Comparison of ENCODE assay signal across 16 mouse cellular contexts in genomic region chr2:172726701-172727100, GRCm38 (mm10).
DNase-seq lines count a peak whose midpoint lies in the region; ATAC-seq and TF ChIP-seq lines count a peak whose summit lies in the region.
"Had no signal": no experiment of that assay in that cellular context is flagged by ENCODE, and none has a peak within 500 bp of the region (broad histone marks: within the 10 kb centered on the region; RNA-seq: fewer than 3 reads in every experiment).

No protein-coding gene starts in this region.

- 0 out of 2 replicates have a peak overlapping the region, but pooled peaks have one; percentile 15 for H3K9ac ChIP-seq in hindbrain, embryonic 11.5 days (ENCODE audit: low read depth, low read length)
- no peak overlapping the region for H3K9ac ChIP-seq in hindbrain, embryonic 16.5 days (ENCODE audit: low read depth, low read length)
- no peak overlapping the region for H3K9ac ChIP-seq in stomach, embryonic 15.5 days
- no peak overlapping the region for H3K9ac ChIP-seq in stomach, postnatal 0 days (ENCODE audit: low read length)
- H3K9ac ChIP-seq: hindbrain, embryonic 15.5 days; limb, embryonic 15.5 days had no signal

- intact Hi-C loops in gastrocnemius, postnatal 36 days (cut with DNase I), result no loop called here

- TF ChIP-seq EP300 in stomach, postnatal 0 days (optimal IDR thresholded peaks at IDR 0.05), result no peak

- H3K4me3 ChIP-seq in hindbrain, embryonic 11.5 days (ENCODE audit: low read depth, low read length), result no peak overlapping the region
- H3K4me3 ChIP-seq in hindbrain, embryonic 16.5 days (ENCODE audit: low read length), result no peak overlapping the region
- no peak overlapping the region; the same call in 1 of the 2 replicates for H3K4me3 ChIP-seq in stomach, embryonic 15.5 days (replicated peaks)
- H3K4me3 ChIP-seq in stomach, postnatal 0 days (ENCODE audit: low read depth, low read length), result no peak overlapping the region
- H3K4me3 ChIP-seq: hindbrain, embryonic 15.5 days; limb, embryonic 15.5 days had no signal

- H3K36me3 ChIP-seq in hindbrain, embryonic 11.5 days (ENCODE audit: control insufficient read depth, insufficient read depth, low read length), result no peaks in the 10 kb centered on the region
- H3K36me3 ChIP-seq in hindbrain, embryonic 16.5 days (ENCODE audit: control insufficient read depth, insufficient read depth, low read length), result no peaks in the 10 kb centered on the region
- H3K36me3 ChIP-seq in stomach, embryonic 15.5 days, result no peaks in the 10 kb centered on the region
- H3K36me3 ChIP-seq in stomach, postnatal 0 days (ENCODE audit: control insufficient read depth, insufficient read depth, low read length), result no peaks in the 10 kb centered on the region
- H3K36me3 ChIP-seq: hindbrain, embryonic 15.5 days; limb, embryonic 15.5 days had no signal

- 3% methylated on average over 13 of the region's 13 CpGs for WGBS in hindbrain, embryonic 11.5 days
- 5% methylated on average over 13 of the region's 13 CpGs for WGBS in hindbrain, embryonic 16.5 days
- 6% methylated on average over 13 of the region's 13 CpGs for WGBS in stomach, embryonic 15.5 days
- WGBS in stomach, postnatal 0 days, result 10% methylated on average over 13 of the region's 13 CpGs

- H3K4me1 ChIP-seq in hindbrain, embryonic 11.5 days (replicated peaks; ENCODE audit: control insufficient read depth, insufficient read depth, low read length), result peaks cover 11% of the 10 kb centered on the region; the same call in 1 of the 2 replicates
- H3K4me1 ChIP-seq in hindbrain, embryonic 16.5 days (ENCODE audit: control insufficient read depth, insufficient read depth, low read depth, low read length), result peaks cover 9% of the 10 kb centered on the region
- peaks cover 13% of the 10 kb centered on the region for H3K4me1 ChIP-seq in stomach, embryonic 15.5 days
- 0 out of 2 replicates have a peak, but pooled peaks cover under 1% of the 10 kb centered on the region for H3K4me1 ChIP-seq in stomach, postnatal 0 days (replicated peaks; ENCODE audit: control insufficient read depth, insufficient read depth)

- H3K9me3 ChIP-seq in hindbrain, embryonic 11.5 days (ENCODE audit: control insufficient read depth, low read length), result no peaks in the 10 kb centered on the region
- no peaks in the 10 kb centered on the region for H3K9me3 ChIP-seq in hindbrain, embryonic 16.5 days (ENCODE audit: control insufficient read depth, low read length)
- H3K9me3 ChIP-seq in stomach, embryonic 15.5 days, result no peaks in the 10 kb centered on the region
- H3K9me3 ChIP-seq in stomach, postnatal 0 days (ENCODE audit: control insufficient read depth, low read length), result no peaks in the 10 kb centered on the region
- H3K9me3 ChIP-seq: hindbrain, embryonic 15.5 days; limb, embryonic 15.5 days had no signal

- peaks cover 74% of the 10 kb centered on the region for H3K27me3 ChIP-seq in hindbrain, embryonic 11.5 days (ENCODE audit: control insufficient read depth, insufficient read depth, low read length)
- H3K27me3 ChIP-seq in hindbrain, embryonic 16.5 days (replicated peaks; ENCODE audit: control insufficient read depth, insufficient read depth, low read length), result peaks cover 50% of the 10 kb centered on the region
- peaks cover 49% of the 10 kb centered on the region for H3K27me3 ChIP-seq in stomach, embryonic 15.5 days (replicated peaks)
- peaks cover 6% of the 10 kb centered on the region; the same call in 1 of the 2 replicates for H3K27me3 ChIP-seq in stomach, postnatal 0 days (ENCODE audit: control insufficient read depth, insufficient read depth, low read length)

- H3K27ac ChIP-seq in hindbrain, embryonic 11.5 days (ENCODE audit: low read depth, low read length), result no peak overlapping the region
- no peak overlapping the region for H3K27ac ChIP-seq in hindbrain, embryonic 16.5 days (ENCODE audit: low read depth, low read length)
- no peak overlapping the region for H3K27ac ChIP-seq in stomach, embryonic 15.5 days
- H3K27ac ChIP-seq in stomach, postnatal 0 days (replicated peaks), result no peak overlapping the region
- H3K27ac ChIP-seq: hindbrain, embryonic 15.5 days; limb, embryonic 15.5 days had no signal

- peak overlapping the region; percentile 25; the same call in 1 of the 2 replicates for H3K4me2 ChIP-seq in hindbrain, embryonic 11.5 days (replicated peaks; ENCODE audit: low read depth, low read length)
- H3K4me2 ChIP-seq in hindbrain, embryonic 16.5 days (ENCODE audit: low read length), result no peak overlapping the region
- H3K4me2 ChIP-seq in stomach, embryonic 15.5 days, result peak overlapping the region; percentile 14; the same call in 1 of the 2 replicates
- no peak overlapping the region for H3K4me2 ChIP-seq in stomach, postnatal 0 days (replicated peaks; ENCODE audit: low read depth)
- H3K4me2 ChIP-seq: hindbrain, embryonic 15.5 days; limb, embryonic 15.5 days had no signal

- no peak for TF ChIP-seq CTCF in stomach, postnatal 0 days (IDR thresholded peaks at IDR 0.05; ENCODE audit: low read depth)

- DNase-seq in embryo, embryonic 10.5 days (ENCODE audit: low spot score), result peak; percentile 27
- no peak for DNase-seq in embryo, embryonic 11 days
- DNase-seq in hindbrain, embryonic 11.5 days (ENCODE audit: low spot score), result peak; percentile 47
- DNase-seq in stomach, postnatal 0 days (ENCODE audit: low spot score), result no peak
- DNase-seq in adrenal gland, postnatal 14 days, result no peak
- DNase-seq in gastrocnemius, postnatal 36 days, result no peak
- DNase-seq: adrenal gland, adult 2 months; cerebellum, postnatal 10 days; gastrocnemius, postnatal 14 days; right cerebral cortex, postnatal 14 days; thymus, adult 2 months had no signal

- no peak for ATAC-seq in hindbrain, embryonic 11.5 days (ENCODE audit: low FRiP score)
- no peak for ATAC-seq in hindbrain, embryonic 16.5 days
- no peak for ATAC-seq in stomach, embryonic 15.5 days (ENCODE audit: insufficient read depth, low FRiP score, low read depth)
- no peak for ATAC-seq in stomach, postnatal 0 days (ENCODE audit: low FRiP score, low TSS enrichment)
- ATAC-seq: lung, postnatal 0 days had no signal

Comparison
In these comparisons a context has a peak if more than half of its experiments do, and no peak if none do; other contexts are left out.
1. DNase-seq: peak in embryo, embryonic 10.5 days (single experiment) and hindbrain, embryonic 11.5 days (single experiment); none in embryo, embryonic 11 days (single experiment), stomach, postnatal 0 days (single experiment), adrenal gland, postnatal 14 days (single experiment) and gastrocnemius, postnatal 36 days (0 of 2).
2. H3K4me2 ChIP-seq: peak in hindbrain, embryonic 11.5 days (single experiment) and stomach, embryonic 15.5 days (single experiment); none in hindbrain, embryonic 16.5 days (single experiment) and stomach, postnatal 0 days (single experiment).